Mouse (Mus musculus) stomach, embryonic 15.5 days (tissue): ENCODE measurements around the gene Mtmr6. TPM values are rescaled to one million over a fixed set of nuclear protein-coding genes. Genes with fewer than 3 reads are reported as not detected.
"Not testable (repeated sequence)": the region's sequence is repeated elsewhere in the genome, so short reads cannot be mapped to it uniquely, and the experiment has no call there.

Experiments
- ATAC-seq: fragments of 200-750 bp; cut with Nextera tagmentation; 2 replicates; pipeline ENCODE4 v1.8.0; 2017; ENCODE audit warnings: low read depth, moderate number of reproducible peaks, moderate TSS enrichment; ENCODE audit not compliant: insufficient read depth, low FRiP score
- H3K27ac ChIP-seq: fragments of 300-500 bp; sonication (generic); 2 replicates; pipeline ENCODE4 v1.5.1; 2015; ENCODE audit warnings: mild to moderate bottlenecking, inconsistent platforms
- H3K27me3 ChIP-seq: fragments of 300-500 bp; sonication (generic); replicated peaks from 2 replicates; pipeline ENCODE4 v1.6.1; 2015; ENCODE audit warnings: inconsistent platforms
- H3K36me3 ChIP-seq: fragments of 300-500 bp; sonication (generic); 2 replicates; pipeline ENCODE4 v1.6.1; 2015; ENCODE audit warnings: inconsistent platforms
- H3K4me1 ChIP-seq: fragments of 300-500 bp; sonication (generic); 2 replicates; pipeline ENCODE4 v1.6.1; 2015; ENCODE audit warnings: inconsistent platforms
- H3K4me2 ChIP-seq: fragments of 300-500 bp; sonication (generic); 2 replicates; pipeline ENCODE4 v1.6.1; 2015; ENCODE audit warnings: mild to moderate bottlenecking, inconsistent platforms
- H3K4me3 ChIP-seq: fragments of 300-500 bp; sonication (generic); replicated peaks from 2 replicates; pipeline ENCODE4 v1.5.1; 2015; ENCODE audit warnings: inconsistent platforms
- H3K9ac ChIP-seq: fragments of 300-500 bp; sonication (generic); 2 replicates; pipeline ENCODE4 v1.6.1; 2015; ENCODE audit warnings: inconsistent platforms
- H3K9me3 ChIP-seq: fragments of 300-500 bp; sonication (generic); 2 replicates; pipeline ENCODE4 v1.6.1; 2016; ENCODE audit warnings: inconsistent platforms
- WGBS: fragments of 180-500 bp; shearing (Covaris S2); methylation state at CpG from one replicate; pipeline ENCODE4 v1.1.7; 2015; 5-methylcytosine and 5-hydroxymethylcytosine counted together
- polyA plus RNA-seq: library from polyadenylated mRNA; unstranded; fragments of >200 nt; fragmentation: Nextera tagmentation; extraction: Ambion mirVana; gene quantifications from 2 replicates; pipeline ENCODE4 v1.2.1, GENCODE M21; 2015

The Mtmr6 gene
- polyA plus RNA-seq, 1 experiment from 2014 or later, result 31.5 TPM

DNA sequence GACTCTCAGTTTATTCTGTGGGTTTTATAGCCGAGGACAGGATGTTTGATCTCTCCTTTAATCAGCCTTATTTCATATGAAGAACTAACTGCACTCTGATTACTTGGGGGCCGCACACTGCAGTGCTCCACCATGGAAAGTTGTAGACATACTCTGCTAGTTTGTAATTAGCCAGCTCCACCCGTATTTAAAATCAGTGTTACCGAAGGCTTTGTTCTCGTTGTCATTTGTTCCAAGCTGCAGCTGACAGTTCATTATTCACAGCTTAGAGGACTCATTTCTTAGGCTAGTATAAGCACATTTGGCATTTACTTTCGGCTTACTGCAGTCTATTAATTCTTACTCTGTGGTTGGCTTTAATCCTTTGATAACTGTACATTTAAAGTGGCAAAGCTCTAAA is 36.0 kb downstream of the Mtmr6 start:
- Histone ChIP-seq H3K36me3 (peaks cover 14% of the 10 kb centered on the region; the same call in 1 of the 2 replicates), H3K9me3 (no peaks in the 10 kb centered on the region), H3K4me1 (no peaks in the 10 kb centered on the region), H3K27me3 (no peaks in the 10 kb centered on the region), H3K4me2 (no peak overlapping the region), H3K9ac (no peak overlapping the region), H3K4me3 (no peak overlapping the region), H3K27ac (no peak overlapping the region)
- WGBS, result 59% methylated on average over 6 of the region's 6 CpGs
- ATAC-seq, result no peak

DNA sequence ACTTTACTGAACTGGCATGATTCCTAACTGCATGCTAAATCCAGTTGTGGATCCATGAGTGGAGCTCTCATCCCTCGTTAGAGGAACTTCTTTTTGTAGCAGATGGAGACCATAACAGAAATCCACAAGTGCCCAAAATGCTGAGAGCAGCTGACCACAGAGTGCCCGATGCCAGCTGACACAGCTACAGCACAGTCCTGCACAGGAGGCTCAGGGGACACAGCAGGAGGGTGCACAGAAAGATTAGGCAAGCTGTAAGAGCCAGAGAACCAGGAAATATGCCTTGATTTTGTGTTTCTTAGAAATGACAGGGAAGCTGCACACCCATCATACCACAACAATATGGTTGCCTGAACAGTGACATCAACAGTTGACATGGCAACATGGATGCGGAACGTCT is 37.4 kb downstream of the Mtmr6 start:
- H3K36me3 ChIP-seq, result peaks cover 10% of the 10 kb centered on the region; the same call in 1 of the 2 replicates
- H3K4me2 ChIP-seq, result no peak overlapping the region
- no peaks in the 10 kb centered on the region for H3K9me3 ChIP-seq
- no peaks in the 10 kb centered on the region for H3K4me1 ChIP-seq
- no peak overlapping the region for H3K9ac ChIP-seq
- H3K27me3 ChIP-seq, result no peaks in the 10 kb centered on the region
- WGBS, result 86% methylated on average over 4 of the region's 4 CpGs
- no peak for ATAC-seq
- no peak overlapping the region for H3K27ac ChIP-seq
- H3K4me3 ChIP-seq, result no peak overlapping the region

DNA sequence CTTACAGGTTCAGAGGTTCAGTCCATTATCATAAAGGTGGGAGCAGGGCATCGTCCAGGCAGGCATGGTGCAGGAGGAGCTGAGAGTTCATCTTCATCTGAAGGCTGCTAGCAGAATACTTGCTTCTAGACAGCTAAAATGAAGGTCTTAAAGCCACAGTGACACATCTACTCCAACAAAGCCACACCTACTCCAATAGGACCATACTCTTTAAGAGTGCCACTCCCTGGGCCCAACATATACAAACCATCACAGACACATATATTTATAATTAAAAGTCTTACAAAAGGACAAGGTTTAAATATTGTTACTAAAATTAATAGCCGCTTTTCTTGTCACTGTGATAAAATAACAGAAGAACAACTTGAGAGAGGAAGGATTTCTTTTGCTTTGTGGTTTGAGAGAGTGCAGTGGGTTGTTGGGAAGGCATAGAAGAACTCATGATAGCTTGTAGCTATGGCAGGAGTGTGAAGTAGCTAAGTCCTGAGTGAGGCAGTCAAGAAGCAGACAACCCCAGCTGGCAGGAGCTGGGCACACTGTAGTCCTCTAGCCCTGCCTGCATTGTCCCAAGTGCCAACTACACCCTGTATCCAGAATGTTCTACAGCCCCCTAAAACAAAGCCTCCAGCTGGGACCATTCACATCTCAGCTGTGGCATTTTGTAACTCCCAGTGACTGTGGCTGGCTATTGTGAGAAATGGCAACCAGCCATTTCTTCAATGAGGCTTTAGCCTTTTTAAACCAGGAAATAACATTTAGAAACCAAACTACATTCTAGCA is 39.6 kb downstream of the Mtmr6 start:
- Histone ChIP-seq H3K36me3 (peaks cover 7% of the 10 kb centered on the region; the same call in 1 of the 2 replicates), H3K27ac (no peak overlapping the region), H3K9ac (no peak overlapping the region)

DNA sequence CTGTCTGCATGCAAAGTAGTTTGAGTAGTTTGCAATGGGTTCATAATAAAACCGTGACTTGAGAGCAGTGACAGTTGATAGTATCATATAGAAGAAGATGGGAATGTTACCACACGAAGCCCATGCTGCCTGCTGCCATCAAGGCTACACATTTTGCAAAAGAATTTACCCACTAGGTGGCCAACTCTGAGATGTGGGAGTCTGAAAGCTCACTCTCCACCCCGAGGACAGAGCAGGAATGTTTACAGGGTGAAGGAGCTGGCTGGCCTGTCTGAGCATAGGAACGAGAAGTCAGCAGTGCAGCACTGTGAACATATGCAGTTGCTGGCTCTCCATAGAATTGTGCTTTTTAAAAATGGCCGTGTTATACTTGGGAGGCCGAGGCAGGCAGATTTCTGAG is 43.1 kb downstream of the Mtmr6 start:
- Histone ChIP-seq H3K27me3 (no peaks in the 10 kb centered on the region), H3K36me3 (peaks cover 2% of the 10 kb centered on the region; the same call in 1 of the 2 replicates), H3K4me3 (no peak overlapping the region), H3K9me3 (no peaks in the 10 kb centered on the region), H3K9ac (no peak overlapping the region), H3K4me2 (no peak overlapping the region), H3K4me1 (no peaks in the 10 kb centered on the region), H3K27ac (no peak overlapping the region)
- 47% methylated on average over 6 of the region's 6 CpGs for WGBS
- no peak for ATAC-seq

More for the DNA sequence above, 39.6 kb downstream of the Mtmr6 start:
- Histone ChIP-seq H3K4me1 (no peaks in the 10 kb centered on the region), H3K27me3 (no peaks in the 10 kb centered on the region), H3K4me2 (no peak overlapping the region), H3K4me3 (no peak overlapping the region), H3K9me3 (no peaks in the 10 kb centered on the region)
- ATAC-seq, result no peak
- WGBS, result 89% methylated on average over 2 of the region's 2 CpGs

DNA sequence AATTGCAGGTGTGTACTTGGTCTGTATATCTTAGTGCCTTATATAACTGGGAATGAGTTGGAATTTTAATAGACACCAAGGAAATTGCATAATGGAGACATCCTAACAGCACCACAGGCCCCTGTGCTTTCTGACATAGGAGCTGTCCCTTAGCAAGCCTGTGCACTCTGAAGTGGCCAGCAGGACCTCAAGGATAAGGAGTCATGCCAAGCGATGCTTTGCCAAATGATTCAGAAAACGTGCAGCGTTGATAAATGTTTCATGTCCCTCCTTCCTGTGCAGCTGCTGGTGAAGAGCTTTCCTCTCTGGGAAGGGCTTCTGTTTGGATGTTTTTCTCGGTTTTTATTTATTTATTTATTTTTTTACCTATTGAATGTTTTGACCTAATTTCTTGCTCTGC is 45.7 kb downstream of the Mtmr6 start:
- 48% methylated on average over 4 of the region's 4 CpGs for WGBS
- no peak for ATAC-seq

DNA sequence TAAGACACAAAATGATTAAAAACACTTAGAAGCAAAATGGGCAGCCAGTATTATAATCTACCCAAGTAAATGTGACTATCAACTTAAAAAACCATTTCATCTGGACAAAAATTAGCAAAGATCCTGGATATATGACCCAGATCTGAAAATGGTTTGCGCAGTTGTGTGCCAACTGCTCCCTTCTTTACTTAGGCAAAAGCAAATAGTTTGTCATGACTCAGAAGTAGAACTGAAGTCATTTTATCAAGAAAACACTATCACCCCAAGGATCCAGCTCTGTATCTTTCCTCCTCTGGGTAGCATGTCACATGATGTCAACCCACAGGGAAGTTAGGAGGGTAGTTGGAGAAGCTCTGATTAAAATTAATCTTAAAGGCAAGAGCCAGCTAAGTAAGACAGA is 54.2 kb downstream of the Mtmr6 start:
- ATAC-seq, result no peak

More for the DNA sequence above, 45.7 kb downstream of the Mtmr6 start:
- no peaks in the 10 kb centered on the region for H3K9me3 ChIP-seq
- no peaks in the 10 kb centered on the region for H3K4me1 ChIP-seq
- no peaks in the 10 kb centered on the region for H3K27me3 ChIP-seq
- H3K27ac ChIP-seq, result no peak overlapping the region
- no peak overlapping the region for H3K9ac ChIP-seq
- no peak overlapping the region for H3K4me2 ChIP-seq
- H3K36me3 ChIP-seq, result no peaks in the 10 kb centered on the region
- H3K4me3 ChIP-seq, result no peak overlapping the region

DNA sequence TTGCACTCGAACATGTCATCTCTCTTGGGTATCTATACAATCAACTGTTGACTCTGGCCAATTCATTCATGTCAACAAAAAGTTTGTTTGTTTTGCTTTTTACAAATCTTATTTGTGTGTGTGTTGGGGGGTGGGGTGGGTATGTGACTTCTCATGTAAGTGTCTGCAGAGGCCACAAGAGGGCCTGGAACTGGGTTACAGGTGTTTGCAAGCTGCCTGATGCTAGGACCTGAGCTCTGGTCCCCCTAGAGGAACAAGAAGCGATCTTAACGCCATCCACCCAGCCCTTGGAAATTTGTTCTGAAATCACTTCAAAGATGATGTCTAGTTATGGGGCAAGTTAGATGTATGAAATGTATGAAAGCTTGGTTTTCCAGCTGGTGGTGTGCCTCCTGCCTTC is 55.8 kb downstream of the Mtmr6 start:
- no peak overlapping the region for H3K4me2 ChIP-seq
- WGBS, result 69% methylated on average over 3 of the region's 3 CpGs
- no peaks in the 10 kb centered on the region for H3K4me1 ChIP-seq
- H3K9ac ChIP-seq, result no peak overlapping the region
- no peak overlapping the region for H3K4me3 ChIP-seq
- no peak overlapping the region for H3K27ac ChIP-seq
- no peaks in the 10 kb centered on the region for H3K36me3 ChIP-seq
- no peak for ATAC-seq
- H3K27me3 ChIP-seq, result no peaks in the 10 kb centered on the region
- no peaks in the 10 kb centered on the region for H3K9me3 ChIP-seq

More for the DNA sequence above, 54.2 kb downstream of the Mtmr6 start:
- H3K4me3 ChIP-seq, result no peak overlapping the region
- H3K9me3 ChIP-seq, result no peaks in the 10 kb centered on the region
- no peaks in the 10 kb centered on the region for H3K4me1 ChIP-seq
- no peak overlapping the region for H3K9ac ChIP-seq
- H3K27ac ChIP-seq, result no peak overlapping the region
- WGBS, result 80% methylated on average over 1 of the region's 1 CpGs
- H3K4me2 ChIP-seq, result no peak overlapping the region
- no peaks in the 10 kb centered on the region for H3K27me3 ChIP-seq
- H3K36me3 ChIP-seq, result no peaks in the 10 kb centered on the region

DNA sequence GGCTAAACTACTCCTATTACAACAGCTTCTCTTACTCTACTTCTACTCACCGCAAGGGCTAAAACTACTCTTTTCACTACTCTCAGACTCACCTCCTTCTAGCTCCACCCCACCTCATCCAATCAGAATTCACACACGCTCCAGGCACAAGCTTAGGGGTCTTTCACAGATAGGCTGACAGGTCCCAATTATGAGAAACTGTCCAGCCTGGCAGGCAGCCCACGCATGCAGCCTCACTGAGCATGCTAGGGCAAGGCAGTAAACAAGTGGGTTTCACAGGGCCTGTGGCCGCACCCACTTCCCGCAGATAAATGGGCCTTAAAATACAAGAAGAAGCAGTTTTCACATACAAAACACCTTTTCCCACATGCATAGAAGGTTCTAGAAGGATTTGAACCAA is 75.0 kb downstream of the Mtmr6 start:
- not testable (repeated sequence) for H3K9me3 ChIP-seq, H3K4me3 ChIP-seq, H3K4me2 ChIP-seq, H3K27me3 ChIP-seq, H3K4me1 ChIP-seq, ATAC-seq, H3K27ac ChIP-seq, H3K9ac ChIP-seq, H3K36me3 ChIP-seq
- WGBS, result 76% methylated on average over 5 of the region's 5 CpGs

DNA sequence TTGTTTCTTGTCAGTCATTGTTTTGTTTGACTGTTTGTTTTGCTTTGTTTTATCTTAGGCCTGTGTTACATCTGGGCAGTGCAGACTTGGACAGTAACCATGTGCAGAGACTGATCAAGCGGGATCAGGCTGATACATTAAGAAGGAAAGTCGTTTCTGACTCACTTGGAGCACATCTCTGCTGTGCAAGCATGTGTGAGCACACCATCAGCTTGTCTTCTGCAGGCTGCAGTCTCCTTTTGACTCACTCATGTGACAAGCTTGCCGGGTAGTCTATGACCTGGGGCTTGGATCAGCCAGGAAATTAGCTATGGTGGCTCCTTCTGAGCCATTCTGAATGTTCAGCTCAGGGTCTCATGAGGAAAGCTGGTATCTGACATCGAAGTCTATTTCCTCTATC is 75.5 kb downstream of the Mtmr6 start:
- no peak overlapping the region for H3K9ac ChIP-seq
- H3K27ac ChIP-seq, result no peak overlapping the region
- no peaks in the 10 kb centered on the region for H3K27me3 ChIP-seq
- no peaks in the 10 kb centered on the region for H3K4me1 ChIP-seq
- no peaks in the 10 kb centered on the region for H3K36me3 ChIP-seq
- no peak for ATAC-seq
- no peak overlapping the region for H3K4me3 ChIP-seq
- no peak overlapping the region for H3K4me2 ChIP-seq
- no peaks in the 10 kb centered on the region for H3K9me3 ChIP-seq
- 75% methylated on average over 4 of the region's 4 CpGs for WGBS

DNA sequence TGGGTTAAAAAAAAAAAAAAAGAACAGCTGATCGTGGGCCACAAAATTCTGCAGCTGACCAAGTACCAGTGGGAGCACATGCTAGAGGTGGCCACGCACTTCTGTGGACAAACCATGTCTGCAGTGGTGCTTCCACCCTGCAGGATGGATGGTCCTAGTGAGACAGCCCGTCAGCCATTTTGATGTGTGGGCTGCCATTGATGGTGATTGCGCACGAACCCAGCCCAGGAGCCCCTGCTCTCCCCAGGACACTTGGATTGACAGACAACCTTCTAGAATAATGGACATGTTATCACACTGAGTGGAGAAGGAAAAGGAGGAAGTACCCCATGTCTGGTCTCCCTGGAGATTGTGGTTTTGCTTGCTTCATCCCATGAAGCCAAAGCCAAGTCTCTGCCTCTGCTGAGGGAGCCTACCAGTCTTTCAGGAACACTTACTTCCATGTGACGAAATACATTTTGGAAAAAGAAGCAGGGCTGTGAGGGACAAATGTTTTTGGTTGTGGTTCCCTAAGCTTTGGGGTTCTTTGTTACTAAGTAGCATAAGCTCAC is 80.4 kb downstream of the Mtmr6 start:
- no peak overlapping the region for H3K27ac ChIP-seq
- H3K27me3 ChIP-seq, result no peaks in the 10 kb centered on the region
- no peaks in the 10 kb centered on the region for H3K36me3 ChIP-seq
- no peak overlapping the region for H3K4me3 ChIP-seq
- 85% methylated on average over 6 of the region's 6 CpGs for WGBS
- no peak overlapping the region for H3K4me2 ChIP-seq
- H3K9me3 ChIP-seq, result no peaks in the 10 kb centered on the region
- no peak overlapping the region for H3K9ac ChIP-seq
- no peak for ATAC-seq
- H3K4me1 ChIP-seq, result no peaks in the 10 kb centered on the region
